Mouse (Mus musculus): ENCODE measurements around the gene Dnah17. TPM values are rescaled to one million over a fixed set of nuclear protein-coding genes. Genes with fewer than 3 reads are reported as not detected.

Dnah17 gene
- total RNA-seq (2021): under 1 TPM; 0.07 to 0.15 TPM
- long read RNA-seq, experiment 1, partial matches to known transcripts: 0 of 1 reads
- long read RNA-seq, experiment 1, other reads (novel, unspliced or antisense): 1 of 1 reads
- long read RNA-seq, experiment 2, partial matches to known transcripts: 0 of 3 reads
- long read RNA-seq, experiment 2, other reads (novel, unspliced or antisense): 3 of 3 reads

GRCm38 (mm10) chr11:118130534-118130933, at the start of gene Dnah17:
Dnah17 (minus strand) TSS chr11:118130634.
- H3K4me3 ChIP-seq: no peak within 1 kb of the TSS
- TF ChIP-seq CTCF (conservative IDR thresholded peaks at IDR 0.05): no peak
- no peak for DNase-seq (ENCODE audit: low spot score in 2 of 2)
- H3K27ac ChIP-seq: no peak within 1 kb of the TSS

- Histone ChIP-seq H3K27ac (no peak overlapping the region), H3K4me3 (no peak overlapping the region)
- TF ChIP-seq CTCF (conservative IDR thresholded peaks at IDR 0.05): no peak
- DNase-seq (ENCODE audit: low spot score in 2 of 2): no peak
Observed at GRCm38 (mm10) chr11:118180199-118180598, 49.8 kb upstream of the Dnah17 start.

DNA sequence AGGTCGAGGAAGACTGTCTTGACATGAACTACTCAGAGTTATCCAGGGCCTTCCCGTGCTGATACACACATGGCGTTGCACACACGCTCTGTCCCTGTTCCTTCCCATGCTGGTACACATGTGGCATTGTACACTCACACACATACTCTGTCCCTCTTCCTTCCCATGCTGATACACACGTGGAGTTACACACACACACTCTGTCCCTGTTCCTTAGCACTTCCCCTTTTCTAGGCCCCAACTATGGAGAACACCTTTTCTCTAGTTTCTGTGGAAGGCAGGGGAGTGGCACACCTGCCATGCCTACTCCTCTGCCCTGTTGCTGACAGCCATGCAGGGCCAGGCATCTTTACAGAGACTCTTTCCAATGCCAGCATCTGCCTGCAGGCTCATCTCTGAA, 47.8 kb upstream of the Dnah17 start:
- no peak for DNase-seq (ENCODE audit: low spot score in 2 of 2)

GRCm38 (mm10) chr11:118174752-118175151, 44.3 kb upstream of the Dnah17 start:
- H3K27ac ChIP-seq: no peak overlapping the region
- TF ChIP-seq CTCF (conservative IDR thresholded peaks at IDR 0.05): no peak
- no peak overlapping the region for H3K4me3 ChIP-seq
- no peak for DNase-seq (ENCODE audit: low spot score in 2 of 2)

More for the DNA sequence above, 47.8 kb upstream of the Dnah17 start:
- no peak overlapping the region for H3K27ac ChIP-seq
- no peak for TF ChIP-seq CTCF (conservative IDR thresholded peaks at IDR 0.05)
- no peak overlapping the region for H3K4me3 ChIP-seq

DNA sequence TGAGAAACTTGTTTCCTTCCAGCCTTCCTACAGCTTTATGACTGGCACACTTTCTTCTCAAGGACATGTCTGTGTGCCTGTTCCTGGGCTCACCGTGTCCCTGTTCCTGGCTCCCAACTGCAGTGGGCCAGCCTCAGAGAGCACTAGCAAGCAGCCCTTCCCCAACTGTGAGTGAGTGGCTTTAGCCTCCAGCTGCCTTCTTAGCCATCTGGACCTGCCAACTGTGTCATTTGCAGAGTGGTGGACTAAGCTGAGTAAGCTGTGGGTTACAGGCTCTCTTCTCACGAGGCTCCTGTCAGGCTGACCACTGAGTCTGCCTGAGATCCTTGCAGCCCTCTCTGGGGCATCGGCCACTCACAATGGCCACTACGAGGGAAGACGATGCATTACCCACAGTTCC, 42.3 kb upstream of the Dnah17 start:
- no peak for DNase-seq (ENCODE audit: low spot score in 2 of 2)
- Histone ChIP-seq H3K4me3 (no peak overlapping the region), H3K27ac (peak overlapping the region; percentile 4; the same call in 1 of the 2 replicates)
- no peak for TF ChIP-seq CTCF (conservative IDR thresholded peaks at IDR 0.05)

DNA sequence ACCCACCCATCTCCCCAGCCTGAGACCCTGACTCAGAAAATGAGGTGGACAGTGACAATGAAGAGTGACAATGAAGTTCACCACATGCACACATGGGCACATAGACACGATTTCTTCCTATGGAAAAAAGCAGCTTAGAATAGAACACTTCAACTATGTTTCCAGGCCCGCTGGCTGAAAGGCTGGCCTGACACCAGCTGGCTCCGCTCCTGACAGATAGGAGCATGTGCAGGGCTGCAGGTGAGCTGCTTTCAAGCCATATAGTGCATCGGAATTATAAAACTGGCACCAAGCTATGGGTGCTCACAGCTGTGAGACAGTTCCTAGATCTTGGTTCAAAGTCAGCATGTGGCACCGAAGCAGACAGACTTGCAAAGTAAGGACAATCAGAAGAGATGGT, 39.9 kb upstream of the Dnah17 start:
- Histone ChIP-seq H3K27ac (no peak overlapping the region), H3K4me3 (no peak overlapping the region)
- no peak for TF ChIP-seq CTCF (conservative IDR thresholded peaks at IDR 0.05)
- no peak for DNase-seq (ENCODE audit: low spot score in 2 of 2)

- H3K27ac ChIP-seq: 0 out of 2 replicates have a peak overlapping the region, but pooled peaks have one; percentile 5
- no peak overlapping the region for H3K4me3 ChIP-seq
- no peak for TF ChIP-seq CTCF (conservative IDR thresholded peaks at IDR 0.05)
- DNase-seq (ENCODE audit: low spot score in 2 of 2): no peak
Observed at GRCm38 (mm10) chr11:118168714-118169113, 38.3 kb upstream of the Dnah17 start.

GRCm38 (mm10) chr11:118166626-118167025, 36.2 kb upstream of the Dnah17 start:
- Histone ChIP-seq H3K4me3 (no peak overlapping the region), H3K27ac (no peak overlapping the region)
- no peak for DNase-seq (ENCODE audit: low spot score in 2 of 2)
- no peak for TF ChIP-seq CTCF (conservative IDR thresholded peaks at IDR 0.05)

DNA sequence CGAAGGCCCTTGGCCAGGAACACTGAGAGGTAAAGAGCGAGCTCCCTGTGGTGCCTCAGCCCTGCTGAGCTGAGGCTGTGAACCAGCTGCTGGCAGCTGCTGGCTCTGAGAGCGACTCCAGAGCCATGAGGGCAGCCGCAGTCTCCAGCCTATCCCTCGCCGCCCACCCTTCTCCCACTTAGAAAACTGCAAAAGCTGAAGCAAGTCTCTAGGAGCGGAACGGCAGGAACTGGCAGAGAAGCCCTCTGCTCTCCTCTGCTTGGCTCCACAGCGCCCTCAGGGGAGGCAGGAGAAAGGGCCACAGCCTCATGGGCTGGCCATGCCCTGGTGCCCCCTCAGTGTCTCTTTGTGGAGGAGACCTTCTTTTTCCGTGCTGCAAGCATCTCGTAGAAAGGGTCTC, 35.2 kb upstream of the Dnah17 start:
- no peak for DNase-seq (ENCODE audit: low spot score in 2 of 2)

DNA sequence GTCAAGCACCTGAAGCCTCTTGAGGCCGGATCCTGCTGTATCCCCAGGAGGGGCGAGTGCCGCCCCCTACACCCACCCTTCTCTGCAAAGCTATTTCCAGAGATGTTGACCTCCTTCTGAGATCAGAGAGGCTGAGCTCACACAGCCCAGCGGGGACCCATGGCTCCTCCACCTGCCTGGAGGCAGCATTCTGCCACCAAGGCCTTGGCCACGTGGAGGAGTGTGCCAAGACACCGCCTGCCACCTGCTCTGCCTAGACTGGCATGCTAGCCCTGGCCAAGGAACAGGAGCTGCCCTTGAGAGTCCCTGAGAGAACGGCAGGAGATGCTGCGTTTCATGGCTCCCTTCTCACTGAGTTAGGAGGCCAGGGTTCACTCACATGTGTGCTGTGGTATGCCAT, 34.1 kb upstream of the Dnah17 start:
- TF ChIP-seq CTCF (conservative IDR thresholded peaks at IDR 0.05): no peak
- Histone ChIP-seq H3K27ac (peak overlapping the region; percentile 59; the same call in 1 of the 2 replicates), H3K4me3 (no peak overlapping the region)
- no peak for DNase-seq (ENCODE audit: low spot score in 2 of 2)

More for the DNA sequence above, 35.2 kb upstream of the Dnah17 start:
- no peak overlapping the region for H3K4me3 ChIP-seq
- peak overlapping the region; percentile 59 for H3K27ac ChIP-seq
- TF ChIP-seq CTCF (conservative IDR thresholded peaks at IDR 0.05): peak; percentile 53

DNA sequence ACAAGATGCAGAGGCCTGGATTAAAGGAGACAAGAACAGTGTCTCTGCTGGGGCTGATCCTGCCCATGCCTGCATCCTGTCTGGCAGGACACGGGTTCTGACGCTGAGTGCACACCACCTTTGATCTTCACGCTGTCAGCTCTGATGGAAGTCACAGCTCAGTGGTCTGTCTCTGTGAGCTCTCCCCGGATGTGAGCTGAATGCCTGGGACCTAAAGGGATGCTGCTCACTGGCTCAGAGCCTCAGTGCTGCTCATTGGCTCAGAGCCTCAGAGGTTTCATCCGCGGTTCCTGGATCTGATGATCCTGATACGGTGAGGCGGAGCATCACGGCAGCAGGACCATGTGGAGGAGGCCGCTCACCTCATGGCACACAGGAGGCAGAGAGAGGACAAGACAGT, 31.8 kb upstream of the Dnah17 start:
- H3K27ac ChIP-seq: no peak overlapping the region
- H3K4me3 ChIP-seq: no peak overlapping the region
- DNase-seq (ENCODE audit: low spot score in 2 of 2): no peak
- TF ChIP-seq CTCF (conservative IDR thresholded peaks at IDR 0.05): no peak

DNA sequence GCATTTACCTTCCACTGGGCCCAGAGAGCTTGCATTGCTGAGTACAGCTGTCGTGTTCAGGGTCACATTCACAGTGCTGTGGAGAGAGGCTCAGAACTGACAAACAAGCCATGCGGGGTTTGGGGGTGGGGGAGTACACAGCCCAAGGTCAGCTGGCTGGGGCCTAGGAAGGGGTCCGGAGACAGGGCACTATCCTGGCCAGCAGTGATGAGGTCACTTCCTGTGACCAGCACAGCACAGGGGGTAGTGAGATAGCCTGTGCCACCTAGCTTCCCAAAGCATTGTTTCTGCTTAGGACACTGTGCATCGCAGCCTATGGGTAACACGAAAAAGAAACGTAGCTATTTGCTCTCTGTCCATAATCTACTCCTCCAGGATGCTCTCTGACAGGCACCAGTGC, 30.8 kb upstream of the Dnah17 start:
- Histone ChIP-seq H3K27ac (no peak overlapping the region), H3K4me3 (no peak overlapping the region)
- no peak for DNase-seq (ENCODE audit: low spot score in 2 of 2)
- no peak for TF ChIP-seq CTCF (conservative IDR thresholded peaks at IDR 0.05)

GRCm38 (mm10) chr11:118160763-118161162, 30.3 kb upstream of the Dnah17 start:
- no peak for TF ChIP-seq CTCF (conservative IDR thresholded peaks at IDR 0.05)
- H3K27ac ChIP-seq: no peak overlapping the region
- no peak overlapping the region for H3K4me3 ChIP-seq
- DNase-seq (ENCODE audit: low spot score in 2 of 2): no peak

DNA sequence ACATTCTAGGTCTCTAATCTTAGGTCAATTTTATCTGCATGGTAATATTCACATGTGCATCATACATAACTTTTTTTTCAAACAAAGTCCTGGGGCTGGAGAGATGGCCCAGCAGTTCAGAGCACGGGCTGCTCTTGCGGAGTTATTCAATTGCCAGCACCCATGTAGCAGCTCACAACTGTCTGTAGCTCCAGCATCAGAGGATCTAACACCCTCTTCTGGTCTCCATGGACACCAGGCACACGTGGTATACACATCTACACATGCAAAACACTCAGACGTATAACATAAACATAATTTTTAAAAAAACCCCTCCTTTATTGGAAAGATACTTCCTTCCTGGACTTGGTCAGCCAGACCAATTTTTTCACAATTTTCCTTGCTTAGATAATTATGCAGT, 28.3 kb upstream of the Dnah17 start:
- no peak for DNase-seq (ENCODE audit: low spot score in 2 of 2)
- no peak for TF ChIP-seq CTCF (conservative IDR thresholded peaks at IDR 0.05)
- Histone ChIP-seq H3K27ac (no peak overlapping the region), H3K4me3 (no peak overlapping the region)
